In the genomic region with DNA sequence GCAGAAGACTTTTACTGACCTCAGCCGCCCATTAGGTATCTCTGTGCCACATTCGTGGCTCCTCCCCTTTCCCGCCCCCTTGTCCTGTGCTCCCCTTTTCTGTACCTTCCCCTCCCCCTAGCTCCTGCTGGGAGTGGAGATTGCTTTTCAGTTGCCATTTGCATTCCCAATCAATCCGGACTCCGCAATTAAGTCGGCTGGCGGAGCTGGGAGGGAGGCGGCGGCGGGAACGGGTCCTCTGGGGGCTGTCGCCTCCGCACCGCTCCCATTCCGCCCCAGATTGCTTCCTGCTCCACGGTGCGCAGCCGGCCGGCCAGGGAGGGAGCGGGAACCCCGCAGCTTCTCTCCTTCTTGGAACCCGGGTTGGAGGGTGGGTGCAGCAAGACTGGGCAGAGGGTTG, we compare ENCODE assay signal across 10 mouse cellular contexts. TPM values are rescaled to one million over a fixed set of nuclear protein-coding genes. Genes with fewer than 3 reads are reported as not detected.
A peak's percentile ranks its signal among the peaks of the same experiment; 100 is the strongest.
DNase-seq lines count a peak whose midpoint lies in the region; ATAC-seq and TF ChIP-seq lines count a peak whose summit lies in the region.
"Had no signal": no experiment of that assay in that cellular context is flagged by ENCODE, and none has a peak within 500 bp of the region (broad histone marks: within the 10 kb centered on the region; RNA-seq: fewer than 3 reads in every experiment).

No protein-coding gene starts in this region.

- TF ChIP-seq POLR2A in limb, embryonic 14.5 days (IDR thresholded peaks at IDR 0.05; ENCODE audit: borderline replicate concordance, extremely low read depth, insufficient read depth, insufficient read length): no peak
- no peak for TF ChIP-seq POLR2A in olfactory bulb, adult 2 months (IDR thresholded peaks at IDR 0.05; ENCODE audit: insufficient read depth, low read depth, low read length)

- peaks cover 12% of the 10 kb centered on the region for H3K4me1 ChIP-seq in neural tube, embryonic 11.5 days (ENCODE audit: control insufficient read depth, insufficient read depth, low read length)
- H3K4me1 ChIP-seq in hindbrain, embryonic 11.5 days (replicated peaks; ENCODE audit: control insufficient read depth, insufficient read depth, low read length): peaks cover 32% of the 10 kb centered on the region
- H3K4me1 ChIP-seq in limb, embryonic 14.5 days (ENCODE audit: control insufficient read depth, insufficient read depth, low read length): peaks cover 4% of the 10 kb centered on the region; the same call in 1 of the 2 replicates
- peaks cover 33% of the 10 kb centered on the region for H3K4me1 ChIP-seq in olfactory bulb, adult 2 months (ENCODE audit: control insufficient read depth, insufficient read depth, low read length)

- 0 out of 2 replicates have a peak overlapping the region, but pooled peaks have one; percentile 46 for H3K27ac ChIP-seq in neural tube, embryonic 11.5 days (ENCODE audit: low read depth, low read length)
- peak overlapping the region; percentile 47; the same call in 1 of the 2 replicates for H3K27ac ChIP-seq in hindbrain, embryonic 11.5 days (ENCODE audit: low read depth, low read length)
- H3K27ac ChIP-seq in limb, embryonic 14.5 days (replicated peaks; ENCODE audit: low read depth, low read length): no peak overlapping the region
- H3K27ac ChIP-seq in olfactory bulb, adult 2 months (ENCODE audit: insufficient read depth, low read depth, low read length): no peak overlapping the region
- H3K27ac ChIP-seq: heart, adult 2 months had no signal

- peaks cover 27% of the 10 kb centered on the region for H3K36me3 ChIP-seq in neural tube, embryonic 11.5 days (ENCODE audit: control insufficient read depth, insufficient read depth, low read length)
- H3K36me3 ChIP-seq in hindbrain, embryonic 11.5 days (ENCODE audit: control insufficient read depth, insufficient read depth, low read length): peaks cover 8% of the 10 kb centered on the region
- H3K36me3 ChIP-seq in limb, embryonic 14.5 days (ENCODE audit: control insufficient read depth, insufficient read depth, low read length): peaks cover 80% of the 10 kb centered on the region

- no peak for DNase-seq in neural tube, embryonic 11.5 days (ENCODE audit: low spot score)
- no peak for DNase-seq in neural tube, embryonic 10.5 days (ENCODE audit: extremely low spot score, low spot score)
- DNase-seq in hindbrain, embryonic 11.5 days (ENCODE audit: low spot score): peak; percentile 49
- no peak for DNase-seq in limb, embryonic 14.5 days (ENCODE audit: low spot score)
- DNase-seq in left cerebral cortex, adult 9 months (ENCODE audit: low spot score in 2 of 2): no peak
- DNase-seq in left cerebral cortex, adult 8-10 months (ENCODE audit: low spot score in 2 of 2): no peak
- no peak for DNase-seq in layer of hippocampus, adult 11-12 months (ENCODE audit: low spot score)
- DNase-seq: heart, adult 2 months had no signal

- H3K9ac ChIP-seq in neural tube, embryonic 11.5 days (ENCODE audit: low read length): no peak overlapping the region
- H3K9ac ChIP-seq in hindbrain, embryonic 11.5 days (ENCODE audit: low read depth, low read length): peak overlapping the region; percentile 23; the same call in 1 of the 2 replicates
- H3K9ac ChIP-seq in limb, embryonic 14.5 days (ENCODE audit: low read depth, low read length, severe bottlenecking): peak overlapping the region; percentile 34; the same call in 1 of the 2 replicates

- no peak for TF ChIP-seq CTCF in olfactory bulb, adult 2 months (IDR thresholded peaks at IDR 0.05; ENCODE audit: insufficient read depth, low read depth, low read length)

- H3K9me3 ChIP-seq in neural tube, embryonic 11.5 days (ENCODE audit: control insufficient read depth, low read length): no peaks in the 10 kb centered on the region
- no peaks in the 10 kb centered on the region for H3K9me3 ChIP-seq in hindbrain, embryonic 11.5 days (ENCODE audit: control insufficient read depth, low read length)
- no peaks in the 10 kb centered on the region for H3K9me3 ChIP-seq in limb, embryonic 14.5 days (ENCODE audit: control insufficient read depth, low read length)

- WGBS in neural tube, embryonic 11.5 days: 11% methylated on average over 22 of the region's 22 CpGs
- WGBS in hindbrain, embryonic 11.5 days: 17% methylated on average over 22 of the region's 22 CpGs
- WGBS in limb, embryonic 14.5 days: 15% methylated on average over 22 of the region's 22 CpGs
- 28% methylated on average over 22 of the region's 22 CpGs for WGBS in olfactory bulb, adult 2 months

- H3K4me2 ChIP-seq in neural tube, embryonic 11.5 days (ENCODE audit: low read depth): peak overlapping the region; percentile 22; the same call in 1 of the 2 replicates
- peak overlapping the region; percentile 18 for H3K4me2 ChIP-seq in hindbrain, embryonic 11.5 days (replicated peaks; ENCODE audit: low read depth, low read length)
- H3K4me2 ChIP-seq in limb, embryonic 14.5 days (replicated peaks; ENCODE audit: low read depth, low read length, severe bottlenecking): peak overlapping the region; percentile 16

- ATAC-seq in neural tube, embryonic 11.5 days (ENCODE audit: insufficient read depth, low FRiP score, low TSS enrichment): no peak; the same call in 1 of the 2 replicates
- peak; percentile 13; the same call in 1 of the 2 replicates for ATAC-seq in hindbrain, embryonic 11.5 days (ENCODE audit: low FRiP score)
- ATAC-seq in limb, embryonic 14.5 days (ENCODE audit: low FRiP score, low read depth): no peak

- no peak overlapping the region for H3K4me3 ChIP-seq in neural tube, embryonic 11.5 days (ENCODE audit: low read depth, low read length)
- H3K4me3 ChIP-seq in hindbrain, embryonic 11.5 days (ENCODE audit: low read depth, low read length): no peak overlapping the region
- H3K4me3 ChIP-seq in limb, embryonic 14.5 days (replicated peaks; ENCODE audit: low read length): no peak overlapping the region
- peak overlapping the region; percentile 2; the same call in 1 of the 2 replicates for H3K4me3 ChIP-seq in olfactory bulb, adult 2 months (ENCODE audit: insufficient read depth, low read depth, low read length)
- H3K4me3 ChIP-seq: heart, adult 2 months had no signal

- H3K27me3 ChIP-seq in neural tube, embryonic 11.5 days (ENCODE audit: control insufficient read depth, insufficient read depth, low read length): no peaks in the 10 kb centered on the region
- H3K27me3 ChIP-seq in hindbrain, embryonic 11.5 days (ENCODE audit: control insufficient read depth, insufficient read depth, low read length): no peaks in the 10 kb centered on the region; the same call in 1 of the 2 replicates
- no peaks in the 10 kb centered on the region for H3K27me3 ChIP-seq in limb, embryonic 14.5 days (ENCODE audit: control insufficient read depth, insufficient read depth, low read length)

RNA-seq across cellular contexts. Expression of gene Agap3, which starts 33.0 kb away (rescaled TPM):
- polyA plus RNA-seq in neural tube, embryonic 11.5 days (2014; fragmentation: Nextera tagmentation; extraction: Ambion mirVana): 61.0 and 72.0 TPM in 2 replicates
- polyA plus RNA-seq in hindbrain, embryonic 11.5 days (2014; fragmentation: Nextera tagmentation; extraction: Ambion mirVana): 38.8 and 50.1 TPM in 2 replicates
- 103 and 114 TPM in 2 replicates for polyA plus RNA-seq in limb, embryonic 14.5 days (2012; rRNA removed)
- polyA plus RNA-seq in limb, embryonic 14.5 days (2014; fragmentation: Nextera tagmentation; extraction: Ambion mirVana): 57.9 and 61.7 TPM in 2 replicates
- not detected in 2 replicates for polyA plus RNA-seq in olfactory bulb, adult 2 months (2012; ENCODE audit: insufficient read depth, insufficient read length, low replicate concordance, missing spikeins)
- 100 to 1,000 TPM; 521 to 543 (median 525) TPM for total RNA-seq in left cerebral cortex, adult 8-10 months (2022)

RNA-seq across cellular contexts. Expression of gene Tmub1, which starts 37.3 kb away (rescaled TPM):
- polyA plus RNA-seq in neural tube, embryonic 11.5 days (2014; fragmentation: Nextera tagmentation; extraction: Ambion mirVana): 31.5 and 33.1 TPM in 2 replicates
- 30.0 and 33.6 TPM in 2 replicates for polyA plus RNA-seq in hindbrain, embryonic 11.5 days (2014; fragmentation: Nextera tagmentation; extraction: Ambion mirVana)
- 29.8 and 35.5 TPM in 2 replicates for polyA plus RNA-seq in limb, embryonic 14.5 days (2012; rRNA removed)
- 23.2 and 23.5 TPM in 2 replicates for polyA plus RNA-seq in limb, embryonic 14.5 days (2014; fragmentation: Nextera tagmentation; extraction: Ambion mirVana)
- not detected in 2 replicates for polyA plus RNA-seq in olfactory bulb, adult 2 months (2012; ENCODE audit: insufficient read depth, insufficient read length, low replicate concordance, missing spikeins)
- 10 to 100 TPM; 24.2 to 30.3 (median 27.3) TPM for total RNA-seq in left cerebral cortex, adult 8-10 months (2022)

RNA-seq across cellular contexts. Expression of gene Fastk, which starts 39.9 kb away (rescaled TPM):
- 89.7 and 93.7 TPM in 2 replicates for polyA plus RNA-seq in neural tube, embryonic 11.5 days (2014; fragmentation: Nextera tagmentation; extraction: Ambion mirVana)
- 86.7 and 88.5 TPM in 2 replicates for polyA plus RNA-seq in hindbrain, embryonic 11.5 days (2014; fragmentation: Nextera tagmentation; extraction: Ambion mirVana)
- polyA plus RNA-seq in limb, embryonic 14.5 days (2012; rRNA removed): 295 and 397 TPM in 2 replicates
- 113 and 120 TPM in 2 replicates for polyA plus RNA-seq in limb, embryonic 14.5 days (2014; fragmentation: Nextera tagmentation; extraction: Ambion mirVana)
- not detected in 2 replicates for polyA plus RNA-seq in olfactory bulb, adult 2 months (2012; ENCODE audit: insufficient read depth, insufficient read length, low replicate concordance, missing spikeins)
- 100 to 1,000 TPM; 128 to 142 (median 135) TPM for total RNA-seq in left cerebral cortex, adult 8-10 months (2022)

RNA-seq across cellular contexts. Expression of gene Gbx1, which starts 42.0 kb away (rescaled TPM):
- 0.92 and 1.3 TPM in 2 replicates for polyA plus RNA-seq in neural tube, embryonic 11.5 days (2014; fragmentation: Nextera tagmentation; extraction: Ambion mirVana)
- polyA plus RNA-seq in hindbrain, embryonic 11.5 days (2014; fragmentation: Nextera tagmentation; extraction: Ambion mirVana): 1.0 and 1.9 TPM in 2 replicates
- 0.04 and 0.05 TPM in 2 replicates for polyA plus RNA-seq in limb, embryonic 14.5 days (2012; rRNA removed)
- not detected in 2 replicates for polyA plus RNA-seq in limb, embryonic 14.5 days (2014; fragmentation: Nextera tagmentation; extraction: Ambion mirVana)
- polyA plus RNA-seq in olfactory bulb, adult 2 months (2012; ENCODE audit: insufficient read depth, insufficient read length, low replicate concordance, missing spikeins): not detected in 2 replicates
- 1 to 10 TPM in 3 of 4 experiments, under 1 TPM in 1; 0.65 to 1.4 (median 1.2) TPM for total RNA-seq in left cerebral cortex, adult 8-10 months (2022)
- total RNA-seq: heart, adult 2 months had no signal
- polyA plus RNA-seq: stomach, embryonic 16.5 days had no signal

RNA-seq across cellular contexts. Expression of gene Asb10, which starts 55.8 kb away (rescaled TPM):
- 0.38 TPM in 1 of 2 replicates, not detected in the other for polyA plus RNA-seq in neural tube, embryonic 11.5 days (2014; fragmentation: Nextera tagmentation; extraction: Ambion mirVana)
- polyA plus RNA-seq in hindbrain, embryonic 11.5 days (2014; fragmentation: Nextera tagmentation; extraction: Ambion mirVana): 0.20 and 0.33 TPM in 2 replicates
- polyA plus RNA-seq in limb, embryonic 14.5 days (2012; rRNA removed): 2.7 and 3.8 TPM in 2 replicates
- 0.62 and 1.1 TPM in 2 replicates for polyA plus RNA-seq in limb, embryonic 14.5 days (2014; fragmentation: Nextera tagmentation; extraction: Ambion mirVana)
- not detected in 2 replicates for polyA plus RNA-seq in olfactory bulb, adult 2 months (2012; ENCODE audit: insufficient read depth, insufficient read length, low replicate concordance, missing spikeins)
- 1 to 10 TPM in 2 of 4 experiments, under 1 TPM in 2; 0.65 to 4.1 (median 2.1) TPM for total RNA-seq in left cerebral cortex, adult 8-10 months (2022)

Comparison
In these comparisons a context has a peak if more than half of its experiments do, and no peak if none do; other contexts are left out.
1. H3K27ac ChIP-seq: peak in neural tube, embryonic 11.5 days (single experiment) and hindbrain, embryonic 11.5 days (single experiment); none in limb, embryonic 14.5 days (single experiment) and olfactory bulb, adult 2 months (single experiment).
2. RNA of gene Tmub1, which starts 37.3 kb away (polyA plus RNA-seq): 30.0 to 33.6 TPM in hindbrain, embryonic 11.5 days, 31.5 to 33.1 TPM in neural tube, embryonic 11.5 days and 23.2 to 35.5 TPM in limb, embryonic 14.5 days; not detected in olfactory bulb, adult 2 months; every median in the first group is over 10 times any median in the second.
3. Peak in every context shown above with its lines, with median percentiles within 50 percentile points of each other: H3K4me2 ChIP-seq.